Mouse (Mus musculus) layer of hippocampus, adult 11-12 months (tissue): ENCODE results near the gene Vmn2r90.
"Not testable (repeated sequence)": the region's sequence is repeated elsewhere in the genome, so short reads cannot be mapped to it uniquely, and the experiment has no call there.

ENCODE experiments used
- DNase-seq: peaks from one replicate; pipeline ENCODE4 v3.0.0; 2022; ENCODE audit warnings: low spot score

Vmn2r90 gene

GRCm38 (mm10) chr17:17703447-17703846 lies at the start of gene Vmn2r90:
Gene Vmn2r90, plus strand, starts transcription at chr17:17703747.
- DNase-seq: no peak

GRCm38 (mm10) chr17:17654997-17655828 lies 48.3 kb upstream of the Vmn2r90 start:
- DNase-seq: no peak

- DNase-seq: no peak
Observed at GRCm38 (mm10) chr17:17655829-17656176, 47.7 kb upstream of the Vmn2r90 start.

GRCm38 (mm10) chr17:17678781-17679180 lies 24.8 kb upstream of the Vmn2r90 start:
- DNase-seq: no peak

GRCm38 (mm10) chr17:17690659-17691058 lies 12.9 kb upstream of the Vmn2r90 start:
- no peak for DNase-seq

GRCm38 (mm10) chr17:17732396-17732795 lies 28.8 kb downstream of the Vmn2r90 start:
- not testable (repeated sequence) for DNase-seq

- DNase-seq: no peak
Observed at GRCm38 (mm10) chr17:17738635-17739034, 35.1 kb downstream of the Vmn2r90 start.

- DNase-seq: not testable (repeated sequence)
Observed at GRCm38 (mm10) chr17:17739300-17739699, 35.8 kb downstream of the Vmn2r90 start.

GRCm38 (mm10) chr17:17739936-17740335 lies 36.4 kb downstream of the Vmn2r90 start:
- not testable (repeated sequence) for DNase-seq

- DNase-seq: not testable (repeated sequence)
Observed at GRCm38 (mm10) chr17:17741516-17741915, 38.0 kb downstream of the Vmn2r90 start.

GRCm38 (mm10) chr17:17749371-17749770 lies 45.8 kb downstream of the Vmn2r90 start:
- DNase-seq: peak; percentile 63

GRCm38 (mm10) chr17:17762614-17763293 lies 59.2 kb downstream of the Vmn2r90 start:
- no peak for DNase-seq

- DNase-seq: no peak
Observed at GRCm38 (mm10) chr17:17764206-17764605, 60.7 kb downstream of the Vmn2r90 start.

GRCm38 (mm10) chr17:17766481-17766880 lies 62.9 kb downstream of the Vmn2r90 start:
- DNase-seq: peak; percentile 37
